Mouse (Mus musculus) ZHBTc4 (cell line): ENCODE results near the gene Cyp26a1.
A peak's percentile ranks its signal among the peaks of the same experiment; 100 is the strongest.

Source experiments
- DNase-seq: peaks from one replicate; pipeline ENCODE4 v3.0.0-alpha.2; 2011; ENCODE audit warnings: low read depth, low spot score

Cyp26a1 gene

DNA sequence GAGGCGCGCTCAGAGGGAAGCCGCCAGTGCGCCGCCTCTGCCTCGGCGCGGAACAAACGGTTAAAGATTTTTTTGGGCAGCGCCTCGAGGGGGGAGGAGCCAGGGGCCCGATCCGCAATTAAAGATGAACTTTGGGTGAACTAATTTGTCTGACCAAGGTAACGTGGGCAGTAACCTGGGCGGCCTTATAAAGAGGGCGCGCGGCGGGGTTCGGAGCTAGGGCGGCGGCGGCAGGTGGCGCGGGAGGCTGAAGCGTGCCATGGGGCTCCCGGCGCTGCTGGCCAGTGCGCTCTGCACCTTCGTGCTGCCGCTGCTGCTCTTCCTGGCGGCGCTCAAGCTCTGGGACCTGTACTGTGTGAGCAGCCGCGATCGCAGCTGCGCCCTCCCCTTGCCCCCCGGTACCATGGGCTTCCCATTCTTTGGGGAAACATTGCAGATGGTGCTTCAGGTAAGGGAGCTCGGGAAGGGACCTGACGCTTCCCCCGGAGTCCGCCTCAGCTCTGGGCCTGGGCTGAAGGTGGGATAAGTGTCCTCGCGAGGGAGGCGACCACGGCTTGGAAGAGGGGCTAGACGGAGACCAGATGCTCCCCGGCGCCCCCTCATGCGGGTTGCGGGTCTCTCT, at the start of gene Cyp26a1:
Gene Cyp26a1, plus strand, starts transcription at position 148 of the 622 bp plus-strand sequence.
- DNase-seq = peak; percentile 67

DNA sequence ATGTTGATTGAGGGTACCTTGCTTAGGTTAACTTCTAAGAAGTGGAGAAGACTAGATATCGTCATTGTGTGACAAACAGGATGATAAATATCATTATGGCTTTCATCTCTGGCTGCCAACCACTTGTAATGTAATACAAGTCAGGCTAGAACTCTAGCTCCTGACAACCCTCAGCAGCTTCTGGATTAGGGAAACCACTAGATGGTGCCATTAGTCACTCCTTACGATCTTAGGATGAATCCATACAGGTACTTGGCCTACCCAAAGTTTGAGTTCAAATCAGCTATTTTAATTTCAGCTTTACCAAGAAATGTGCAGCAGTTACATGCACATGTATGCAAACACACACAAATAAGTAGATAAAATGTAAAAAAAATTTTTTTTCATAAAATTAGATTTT, 49.6 kb upstream of the Cyp26a1 start:
- peak; percentile 23 for DNase-seq

DNA sequence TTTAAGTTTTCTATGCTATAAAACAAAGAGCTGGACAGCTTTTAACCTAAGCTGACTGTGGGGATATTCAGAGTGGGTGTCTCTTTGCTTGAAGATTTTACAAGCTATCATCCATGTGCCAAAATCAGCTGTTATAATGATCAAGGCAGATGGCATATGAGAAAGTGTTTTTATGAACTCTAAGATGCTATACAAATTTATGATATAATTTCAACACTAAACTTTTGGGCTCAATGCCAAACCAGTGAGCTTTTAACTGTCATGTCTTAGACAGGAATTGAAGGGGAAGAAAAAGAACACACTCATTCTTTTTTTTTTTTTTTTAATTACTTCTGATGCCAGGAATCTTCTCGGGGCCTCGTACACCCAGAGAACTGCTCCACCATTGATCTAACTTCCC, 47.1 kb upstream of the Cyp26a1 start:
- DNase-seq = no peak

DNA sequence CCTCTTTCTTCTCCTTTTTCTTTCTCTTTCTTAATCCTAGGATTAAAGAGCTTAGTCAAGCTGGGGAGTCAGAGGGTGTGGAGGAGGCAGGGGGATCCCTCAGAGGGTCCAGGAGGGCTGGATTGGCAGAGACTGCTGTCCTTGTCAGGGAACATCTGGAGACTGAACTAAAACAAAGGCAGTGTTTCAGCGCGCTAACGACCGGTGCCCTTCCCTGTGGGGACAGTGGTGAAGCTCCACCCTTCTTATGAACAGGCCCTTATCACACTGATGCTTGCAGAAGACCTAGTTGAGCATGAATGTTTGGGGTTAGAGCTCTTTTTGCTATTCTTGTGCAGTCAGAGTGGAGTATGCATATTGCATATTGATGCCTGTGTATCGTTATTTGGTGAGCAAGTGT, 43.6 kb upstream of the Cyp26a1 start:
- DNase-seq = no peak

DNA sequence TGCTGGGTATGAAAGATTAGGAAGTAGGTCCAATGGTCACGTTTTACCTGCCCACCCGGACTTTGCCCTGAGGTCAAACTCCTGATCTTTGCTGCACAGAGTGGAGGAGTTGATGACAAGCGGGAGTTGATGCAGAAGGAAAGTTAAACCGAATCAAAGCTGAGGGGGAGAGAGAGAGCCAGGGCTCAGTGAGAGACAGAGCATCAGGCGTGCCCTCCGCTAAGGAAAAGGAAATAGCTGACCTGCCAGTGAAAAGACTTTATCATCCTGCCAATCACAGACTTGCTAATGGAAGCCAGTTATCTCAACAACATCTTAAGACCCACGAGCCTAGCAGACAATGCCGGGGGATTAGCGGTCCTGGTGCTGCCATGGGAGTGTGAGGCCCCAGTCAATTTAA, 41.2 kb upstream of the Cyp26a1 start:
- no peak for DNase-seq

DNA sequence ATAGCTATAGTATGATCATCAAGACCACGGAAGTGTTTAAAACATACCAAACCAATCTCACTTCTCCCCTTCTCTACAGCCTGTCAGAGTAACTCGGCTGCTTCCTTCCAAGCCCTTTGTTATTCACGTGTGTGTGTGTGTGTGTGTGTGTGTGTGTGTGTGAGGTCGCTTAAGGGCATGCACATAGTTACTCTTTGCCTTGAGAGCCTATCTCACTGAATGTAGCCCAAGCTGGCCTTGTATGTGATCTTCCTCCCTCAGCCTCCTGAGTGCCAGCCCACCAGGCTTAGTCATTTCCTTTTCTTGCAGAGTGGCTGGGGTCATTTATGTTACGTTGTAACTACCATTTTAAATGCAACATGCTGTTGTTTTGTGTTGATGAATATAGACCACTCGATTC, 32.3 kb upstream of the Cyp26a1 start:
- peak; percentile 25 for DNase-seq

DNA sequence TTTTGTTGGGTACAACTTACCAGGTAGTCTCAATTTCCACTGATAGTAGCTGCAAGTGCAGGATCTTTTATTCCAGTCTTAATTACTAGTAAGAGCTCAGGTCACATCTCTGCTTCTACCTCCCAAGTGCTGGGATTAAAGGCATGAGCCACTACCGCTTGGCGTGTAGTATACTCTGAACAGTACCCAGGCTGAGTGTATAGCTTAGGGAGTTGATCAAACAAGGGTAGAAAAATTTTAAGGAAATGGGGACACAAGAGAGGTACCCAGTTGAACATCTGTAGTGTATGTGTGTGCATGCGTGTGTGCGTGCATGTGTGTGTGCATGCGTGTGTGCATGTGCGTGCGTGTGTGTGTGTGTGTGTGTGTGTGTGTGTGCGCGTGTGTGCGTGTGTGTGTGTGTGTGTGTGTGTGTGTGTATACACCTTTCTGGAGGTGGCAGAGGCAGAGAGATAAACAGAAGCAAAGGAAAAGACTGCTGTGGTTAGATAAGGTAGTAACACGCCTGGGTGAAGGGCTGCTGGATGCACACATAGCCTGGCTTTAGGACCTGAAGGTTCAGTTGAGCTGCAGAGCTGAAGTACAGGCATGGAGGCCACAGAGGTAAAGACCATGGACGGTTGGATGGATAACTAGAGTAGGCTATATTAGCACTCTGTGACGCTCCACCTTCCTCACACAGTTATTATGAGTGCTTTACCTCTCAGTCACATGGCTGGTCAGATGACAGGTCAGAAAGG, 29.6 kb upstream of the Cyp26a1 start:
- DNase-seq = no peak

DNA sequence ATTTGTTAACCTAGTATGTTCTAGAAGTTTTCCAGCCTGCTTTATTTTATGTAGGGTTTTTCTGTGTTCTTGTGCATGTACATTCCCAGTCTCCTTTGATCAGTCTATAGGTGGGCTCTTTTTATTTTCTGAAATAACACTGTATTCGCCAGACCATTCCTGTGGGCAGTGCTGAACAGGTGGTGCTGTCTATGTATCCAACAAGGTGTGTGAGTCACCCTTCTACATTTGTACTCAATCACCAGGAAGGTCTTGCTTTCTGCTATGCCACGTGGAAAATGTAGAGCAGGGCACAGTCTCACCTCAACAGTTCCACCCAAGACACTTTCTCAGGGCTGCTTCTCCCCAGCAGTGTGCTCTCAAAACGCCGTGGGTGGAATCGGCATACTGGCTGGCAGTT, 28.9 kb upstream of the Cyp26a1 start:
- no peak for DNase-seq

DNA sequence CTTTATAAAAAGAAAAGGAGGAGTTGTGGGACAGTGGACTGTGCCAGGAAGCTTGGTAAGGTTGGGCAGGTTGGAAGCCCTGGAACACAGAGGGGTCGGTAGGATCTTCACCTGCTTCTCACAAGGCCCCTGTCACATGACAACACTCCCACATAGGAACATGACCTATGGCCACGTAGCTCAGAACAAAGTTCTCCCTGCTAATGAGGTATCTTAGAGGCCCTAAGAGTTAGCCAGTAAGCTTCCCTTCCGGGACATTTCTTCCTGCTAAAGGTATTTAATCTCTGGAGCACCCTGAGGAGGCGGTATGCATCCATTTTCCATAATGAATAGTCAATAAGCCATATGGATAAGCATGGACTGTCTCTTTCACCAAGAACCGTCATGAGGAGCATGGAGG, 28.1 kb upstream of the Cyp26a1 start:
- DNase-seq = no peak

DNA sequence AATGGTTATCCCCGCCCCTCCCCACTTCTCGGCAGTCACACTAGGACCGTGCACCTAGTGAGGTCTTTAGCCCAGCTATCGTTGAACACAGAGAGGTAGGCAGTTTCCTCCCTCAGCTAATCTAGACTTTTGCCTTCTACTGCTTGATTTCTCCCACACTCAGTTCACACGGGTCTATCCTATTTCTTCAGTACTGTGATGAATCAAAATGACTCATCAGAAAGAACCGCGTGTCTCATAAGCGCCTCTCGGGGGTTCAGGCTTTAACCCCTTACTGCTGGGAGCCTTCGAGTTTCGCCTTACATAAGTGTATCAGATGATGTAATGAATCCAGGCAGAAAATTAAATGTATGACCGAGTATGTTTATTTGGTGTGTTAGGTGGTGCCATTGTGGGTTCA, 24.2 kb upstream of the Cyp26a1 start:
- DNase-seq = no peak

DNA sequence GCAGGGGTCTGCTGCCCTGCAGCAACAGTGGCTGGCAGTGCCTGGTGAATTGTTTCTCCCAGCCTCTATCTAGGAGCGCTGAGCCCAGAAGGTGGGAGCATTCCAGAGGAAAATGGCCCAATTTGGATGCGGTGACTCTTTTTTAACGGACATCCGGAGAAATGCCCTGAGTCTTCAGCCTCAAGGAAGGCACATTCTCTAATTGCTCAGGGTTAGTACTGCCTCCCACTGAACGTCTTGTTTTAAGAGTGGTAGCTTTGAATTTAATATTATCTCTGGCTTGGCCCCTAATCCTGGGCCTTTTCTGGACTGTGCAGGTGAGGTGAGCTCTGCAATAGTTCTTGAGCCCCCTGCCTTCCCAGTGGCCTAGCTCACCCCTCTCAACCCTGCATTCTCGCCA, 12.3 kb upstream of the Cyp26a1 start, which contains the start of gene Cyp26c1:
Gene Cyp26c1, plus strand, starts transcription at position 301 of the 400 bp plus-strand sequence.
- DNase-seq = no peak

DNA sequence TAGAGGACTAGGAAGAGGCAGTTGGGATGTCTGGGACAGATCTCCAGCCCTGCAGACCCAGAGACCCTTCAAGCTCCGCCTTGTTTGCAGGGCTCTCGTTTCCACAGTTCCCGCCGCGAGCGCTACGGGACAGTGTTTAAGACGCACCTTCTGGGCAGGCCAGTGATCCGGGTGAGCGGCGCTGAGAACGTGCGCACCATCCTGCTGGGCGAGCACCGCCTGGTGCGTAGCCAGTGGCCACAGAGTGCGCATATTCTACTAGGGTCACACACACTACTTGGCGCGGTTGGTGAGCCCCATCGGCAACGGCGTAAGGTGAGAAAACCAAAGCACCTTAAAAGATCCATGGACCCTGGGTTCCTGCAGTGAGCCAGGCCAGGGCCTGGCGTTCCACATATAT, 11.3 kb upstream of the Cyp26a1 start:
- DNase-seq = peak; percentile 73

DNA sequence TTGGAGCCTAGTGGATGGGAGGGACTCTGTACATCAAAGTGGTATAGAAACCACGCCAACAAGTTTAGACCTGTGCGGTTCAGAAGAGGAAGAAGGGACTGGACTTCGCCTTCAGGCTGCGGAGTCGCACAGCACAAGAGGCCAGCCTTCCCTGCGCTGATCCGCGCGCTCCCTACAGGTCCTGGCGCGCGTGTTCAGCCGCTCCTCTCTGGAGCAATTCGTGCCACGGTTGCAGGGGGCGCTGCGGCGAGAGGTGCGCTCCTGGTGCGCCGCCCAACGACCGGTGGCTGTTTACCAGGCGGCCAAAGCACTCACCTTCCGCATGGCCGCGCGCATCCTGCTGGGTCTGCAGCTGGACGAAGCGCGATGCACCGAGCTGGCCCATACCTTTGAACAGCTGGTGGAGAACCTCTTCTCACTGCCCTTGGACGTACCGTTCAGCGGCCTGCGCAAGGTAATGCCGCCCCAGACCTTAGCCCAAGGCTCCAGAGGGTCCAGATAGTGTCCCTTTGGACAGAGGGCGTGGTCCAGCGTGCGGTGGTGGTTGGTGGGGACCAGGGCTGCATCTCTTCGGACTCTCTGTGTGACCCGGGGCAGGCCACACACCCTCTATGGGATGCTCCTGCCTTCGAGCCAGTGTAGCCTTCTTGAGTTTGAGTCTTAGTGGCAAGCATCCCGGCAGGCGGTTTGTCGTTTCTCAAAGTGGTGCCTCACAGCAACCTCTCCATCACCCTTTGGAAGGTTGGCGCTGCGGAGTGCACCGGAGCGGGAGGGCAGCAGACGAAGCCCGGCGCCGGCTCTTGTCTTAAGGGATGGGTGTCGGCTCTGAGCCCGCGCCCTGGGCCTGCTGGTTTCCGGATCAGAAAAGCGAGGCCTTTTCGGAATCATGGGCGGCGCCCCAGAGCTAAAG, 10.4 kb upstream of the Cyp26a1 start:
- peak; percentile 92 for DNase-seq

DNA sequence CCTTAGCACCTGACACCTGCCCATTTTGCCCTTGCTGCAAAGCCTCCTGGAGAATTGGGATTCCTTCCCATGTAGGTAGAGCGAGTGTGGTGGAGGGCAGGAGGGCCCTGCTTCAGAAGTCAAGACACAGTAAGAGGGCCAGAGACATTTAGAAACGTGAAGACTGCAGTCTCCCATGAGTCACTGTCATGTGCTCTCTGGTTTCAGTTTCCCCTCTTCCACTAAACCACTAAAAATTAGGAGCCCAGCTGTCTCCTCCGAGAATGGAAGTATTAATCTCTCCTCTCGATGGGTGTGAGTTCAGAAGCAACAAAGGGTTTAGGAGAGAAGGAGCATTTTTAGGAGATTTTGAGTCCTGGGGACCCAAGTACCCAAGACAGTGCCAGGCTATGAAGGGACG, 8.1 kb upstream of the Cyp26a1 start:
- no peak for DNase-seq

DNA sequence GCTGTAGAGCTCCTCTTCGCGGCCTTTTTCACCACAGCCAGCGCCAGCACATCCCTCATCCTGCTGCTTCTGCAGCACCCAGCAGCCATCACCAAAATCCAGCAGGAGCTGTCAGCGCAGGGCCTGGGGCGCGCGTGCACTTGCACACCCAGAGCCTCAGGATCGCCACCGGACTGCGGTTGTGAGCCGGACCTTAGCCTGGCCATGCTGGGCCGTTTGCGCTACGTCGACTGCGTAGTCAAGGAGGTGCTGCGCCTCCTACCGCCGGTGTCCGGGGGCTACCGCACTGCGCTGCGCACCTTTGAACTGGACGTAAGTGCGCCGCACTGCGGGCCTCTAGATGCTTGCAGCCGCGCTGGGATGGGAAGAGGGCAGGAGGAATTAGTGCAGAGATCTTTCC, 6.9 kb upstream of the Cyp26a1 start:
- DNase-seq = peak; percentile 85

DNA sequence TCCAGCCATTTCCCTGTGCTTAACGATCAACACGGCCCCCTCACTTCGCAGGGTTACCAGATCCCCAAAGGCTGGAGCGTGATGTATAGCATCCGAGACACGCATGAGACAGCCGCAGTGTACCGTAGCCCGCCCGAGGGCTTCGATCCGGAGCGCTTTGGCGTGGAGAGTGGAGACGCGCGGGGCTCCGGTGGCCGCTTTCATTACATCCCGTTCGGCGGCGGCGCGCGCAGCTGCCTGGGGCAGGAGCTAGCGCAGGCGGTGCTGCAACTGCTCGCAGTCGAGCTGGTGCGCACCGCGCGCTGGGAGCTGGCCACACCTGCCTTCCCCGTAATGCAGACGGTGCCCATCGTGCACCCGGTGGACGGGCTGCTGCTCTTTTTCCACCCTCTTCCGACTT, 4.7 kb upstream of the Cyp26a1 start:
- DNase-seq = peak; percentile 69

DNA sequence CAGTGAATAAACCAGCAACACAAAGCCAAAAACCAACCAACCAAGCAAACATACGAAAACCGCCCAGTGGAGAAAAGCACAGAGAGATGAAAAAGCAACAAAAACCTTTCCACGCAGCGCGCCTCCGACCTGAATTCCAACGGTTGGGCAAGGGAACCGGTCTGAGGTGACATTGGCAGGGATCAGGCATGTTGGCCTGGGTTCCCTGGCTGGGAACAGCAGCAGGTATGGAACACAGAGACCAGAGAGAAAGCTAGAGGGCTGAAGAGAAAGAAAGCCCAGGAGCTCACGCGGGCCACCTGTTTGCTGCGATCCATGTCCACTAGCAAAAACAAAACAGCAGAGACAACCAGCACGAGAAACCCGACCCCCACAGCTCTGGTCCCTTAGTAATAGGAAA, 2.5 kb upstream of the Cyp26a1 start:
- DNase-seq = no peak

DNA sequence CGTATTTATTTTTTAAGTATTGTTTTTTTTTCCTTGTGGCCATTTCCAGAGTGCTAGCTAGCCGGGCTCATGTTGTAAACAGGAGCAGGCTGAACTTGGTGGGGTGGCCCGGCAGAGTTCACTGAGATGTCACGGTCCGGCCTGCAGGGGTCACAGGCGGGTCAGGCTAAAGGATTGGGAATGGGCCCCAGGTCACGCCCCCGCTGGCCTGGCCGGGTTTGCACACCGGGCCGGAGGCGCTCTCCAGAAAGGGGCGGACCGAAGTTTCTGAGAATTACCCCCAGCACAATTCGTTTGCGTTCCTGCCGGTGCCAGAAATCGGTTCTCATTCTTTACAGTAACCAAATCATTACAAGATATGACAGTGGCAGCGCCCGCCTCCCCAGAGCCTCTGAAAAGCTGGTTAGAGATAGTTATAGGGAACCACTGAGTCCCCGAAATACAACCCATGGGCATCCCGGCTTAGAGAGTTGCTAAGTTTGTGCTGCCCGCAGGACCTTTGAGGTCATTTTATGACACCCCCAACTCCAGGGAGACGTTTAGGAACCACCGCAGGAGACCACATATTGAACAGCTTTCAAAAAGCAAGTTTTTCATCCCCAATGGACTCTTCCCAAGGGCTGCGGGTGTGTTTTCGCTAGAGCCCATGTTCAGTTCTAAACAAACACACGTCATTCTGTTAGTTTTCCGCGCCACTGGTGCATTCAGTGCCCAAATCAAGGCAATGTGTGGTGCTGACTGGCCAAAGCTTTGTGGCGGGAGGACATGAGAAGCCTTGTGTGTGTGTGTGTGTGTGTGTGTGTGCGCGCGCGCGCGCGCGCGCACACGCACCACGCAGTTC, 1.6 kb upstream of the Cyp26a1 start:
- DNase-seq = peak; percentile 80

DNA sequence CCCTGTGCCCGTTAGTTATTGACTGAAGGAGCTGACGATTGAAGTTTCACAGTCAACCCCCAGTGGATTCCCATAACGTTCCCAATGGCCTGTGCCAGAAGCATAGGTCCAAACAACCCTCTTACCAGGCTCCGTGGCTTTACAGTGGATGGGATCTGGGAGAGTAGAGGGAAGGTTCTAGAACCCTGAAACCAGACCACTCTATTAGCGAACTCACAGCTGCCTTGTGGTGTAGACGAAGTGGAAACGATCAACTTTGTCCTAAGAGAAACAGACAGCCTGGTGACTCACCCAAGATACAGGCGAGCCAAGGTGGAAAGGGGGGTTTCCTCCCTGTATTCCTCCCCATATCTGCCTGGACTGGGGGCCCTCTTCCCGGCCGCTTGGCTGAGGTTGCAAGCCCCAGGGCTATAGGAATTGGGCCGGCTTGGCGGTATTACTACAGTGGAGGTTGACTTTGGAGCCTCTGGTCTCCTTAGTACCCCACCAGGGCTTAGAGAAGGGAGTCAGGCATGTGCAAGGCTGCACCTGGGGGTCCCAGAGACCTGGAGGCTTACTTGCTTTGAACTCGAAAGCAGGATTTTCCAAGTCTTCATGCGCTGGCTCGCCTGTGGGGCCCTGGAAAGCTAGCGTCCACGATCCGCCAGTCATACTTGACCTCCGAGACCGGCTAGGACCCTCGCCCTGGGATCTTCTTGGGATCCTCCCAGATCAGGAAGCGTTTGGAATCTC, 829 bp upstream of the Cyp26a1 start:
- peak; percentile 15 for DNase-seq

DNA sequence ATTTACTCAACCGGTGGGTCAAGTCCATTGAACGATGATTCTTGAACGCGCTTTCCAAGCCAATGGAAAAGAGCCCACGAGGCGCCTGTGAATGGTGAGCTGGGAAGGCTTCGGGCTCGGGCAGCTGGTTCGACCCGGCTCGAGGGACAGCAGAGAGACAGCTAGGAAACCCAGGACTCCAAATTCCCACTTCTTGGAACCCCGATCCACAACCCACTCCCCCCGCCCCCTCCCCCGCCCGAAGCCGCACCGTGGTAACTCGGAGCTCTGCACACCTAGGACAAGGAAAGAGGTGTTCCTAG, 312 bp upstream of the Cyp26a1 start:
- no peak for DNase-seq
